Mouse (Mus musculus): ENCODE measurements around the gene Ankle1. TPM values are rescaled to one million over a fixed set of nuclear protein-coding genes. Genes with fewer than 3 reads are reported as not detected.

Gene Ankle1
- total and polyA plus RNA-seq, 3 experiments, result 18.5 to 21.2 TPM; not detected in 1

DNA sequence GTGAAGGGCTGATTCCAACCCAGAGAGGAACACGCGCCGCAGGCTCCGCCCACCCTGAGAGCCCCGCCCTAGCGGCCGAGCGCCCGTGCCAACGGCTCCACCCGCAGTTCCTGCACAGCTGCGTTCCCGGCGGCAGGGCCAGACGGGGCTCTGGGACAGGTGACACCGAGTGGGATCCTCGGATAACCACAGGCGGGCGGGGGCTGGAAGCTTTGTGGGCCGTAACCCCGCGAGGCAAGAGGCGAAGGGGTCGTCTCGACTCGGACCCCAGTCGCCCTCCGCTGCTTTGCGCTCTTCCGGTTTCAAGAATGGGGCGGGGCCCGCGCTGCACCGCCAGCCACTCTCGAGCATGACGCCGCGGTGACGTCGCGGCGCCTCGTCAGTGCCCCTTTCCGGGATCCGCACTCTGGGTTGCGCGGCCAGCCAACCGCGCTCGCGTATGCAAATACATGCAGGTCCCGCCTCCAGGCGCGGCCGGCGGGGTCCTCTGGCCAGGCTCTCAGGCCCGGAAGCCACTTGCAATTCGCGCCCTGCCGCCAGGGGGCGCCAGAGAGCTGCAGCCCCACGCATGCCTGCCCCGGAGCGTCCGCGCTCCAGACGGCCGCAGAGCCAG lies 34.5 kb upstream of the Ankle1 start, which contains the start of gene Ocel1:
Gene Ocel1, plus strand, starts transcription at position 63 of the 613 bp plus-strand sequence.
- no peaks in the 10 kb centered on the region for H3K27me3 ChIP-seq (ENCODE audit: control insufficient read depth in 1 of 2, insufficient read depth in 2 of 2, low read length in 2 of 2)
- H3K4me1 ChIP-seq (ENCODE audit: control insufficient read depth in 1 of 2, insufficient read depth in 2 of 2, low read length in 2 of 2), result peaks cover 0 to 11% of the 10 kb centered on the region in 2 experiments; a peak in 2 of 4 replicates
- peak within 1 kb of the TSS; percentile 36 to 65 for H3K4me3 ChIP-seq (ENCODE audit: control insufficient read depth in 1 of 2, insufficient read depth in 1 of 2, low read depth in 2 of 2, low read length in 2 of 2)
- peaks cover 6% of the 10 kb centered on the region; the same call in 1 of the 2 replicates for H3K79me2 ChIP-seq (ENCODE audit: control insufficient read depth, insufficient read depth, low read length, poor library complexity)
- peak within 1 kb of the TSS; percentile 92 for H3K27ac ChIP-seq (ENCODE audit: control insufficient read depth, low read depth, low read length)
- peak; percentile 98 for DNase-seq (ENCODE audit: low read depth, low spot score)
- H3K36me3 ChIP-seq (ENCODE audit: control insufficient read depth in 1 of 2, insufficient read depth in 2 of 2, low read length in 2 of 2), result peaks cover 0 to 9% of the 10 kb centered on the region in 2 experiments; a peak in 1 of 4 replicates
- peak within 1 kb of the TSS; percentile 78 for H3K9ac ChIP-seq (ENCODE audit: control insufficient read depth, low read depth, low read length, poor library complexity, severe bottlenecking)
- no peaks in the 10 kb centered on the region for H3K9me3 ChIP-seq (replicated peaks; ENCODE audit: insufficient read depth, low read length)
- TF ChIP-seq ZKSCAN1 (IDR thresholded peaks at IDR 0.05; ENCODE audit: low read depth, low read length) (no peak), NELFE (IDR thresholded peaks at IDR 0.05; ENCODE audit: low read depth, low read length) (peak; percentile 84), ZC3H11A (IDR thresholded peaks at IDR 0.05; ENCODE audit: low read depth, low read length) (no peak), RCOR1 (IDR thresholded peaks at IDR 0.05; ENCODE audit: low read depth, low read length) (no peak), CHD2 (IDR thresholded peaks at IDR 0.05; ENCODE audit: low read length) (no peak), POLR2AphosphoS2 (IDR thresholded peaks at IDR 0.05; ENCODE audit: low read length) (no peak), MEF2A (IDR thresholded peaks at IDR 0.05; ENCODE audit: extremely low read depth, insufficient replicate concordance, low read depth, low read length, poor library complexity, severe bottlenecking) (no peak), MYC (IDR thresholded peaks at IDR 0.05; ENCODE audit: low read depth, low read length) (no peak; the same call in 1 of the 2 replicates), KAT2A (conservative IDR thresholded peaks at IDR 0.05; ENCODE audit: low read depth, low read length) (no peak; the same call in 1 of the 2 replicates), POLR2AphosphoS5 (IDR thresholded peaks at IDR 0.05; ENCODE audit: borderline replicate concordance, low read depth, low read length) (no peak), JUND (IDR thresholded peaks at IDR 0.05; ENCODE audit: low read depth, low read length) (no peak), TBP (IDR thresholded peaks at IDR 0.05; ENCODE audit: low read depth, low read length) (0 out of 2 replicates have a peak, but pooled peaks have one; percentile 23), MXI1 (IDR thresholded peaks at IDR 0.05; ENCODE audit: low read depth, low read length) (peak; percentile 94), POLR2A (IDR thresholded peaks at IDR 0.05; ENCODE audit: control insufficient read depth in 1 of 2, insufficient read depth in 1 of 2, low read depth in 1 of 2, low read length in 2 of 2, poor library complexity in 1 of 2) (peak; percentile 76 to 83), SIN3A (IDR thresholded peaks at IDR 0.05; ENCODE audit: low read length) (peak; percentile 65), MAX (IDR thresholded peaks at IDR 0.05; ENCODE audit: low read length) (peak; percentile 57; the same call in 1 of the 2 replicates), BHLHE40 (IDR thresholded peaks at IDR 0.05; ENCODE audit: borderline replicate concordance, low read depth, low read length) (no peak), ELF1 (IDR thresholded peaks at IDR 0.05; ENCODE audit: low read depth, low read length) (peak; percentile 98), CHD1 (IDR thresholded peaks at IDR 0.05; ENCODE audit: low read depth, low read length) (no peak), MYB (IDR thresholded peaks at IDR 0.05; ENCODE audit: low read depth, low read length) (no peak), SMC3 (IDR thresholded peaks at IDR 0.05; ENCODE audit: low read depth, low read length) (no peak), E2F4 (IDR thresholded peaks at IDR 0.05; ENCODE audit: borderline replicate concordance, low read depth, low read length) (no peak), ZNF384 (IDR thresholded peaks at IDR 0.05; ENCODE audit: low read depth, low read length) (no peak), NRF1 (IDR thresholded peaks at IDR 0.05; ENCODE audit: insufficient read depth, low read depth, low read length, poor library complexity, severe bottlenecking) (peak; percentile 62), TCF12 (IDR thresholded peaks at IDR 0.05; ENCODE audit: low read depth, low read length) (peak; percentile 66), USF1 (IDR thresholded peaks at IDR 0.05; ENCODE audit: low read depth, low read length) (peak; percentile 44), USF2 (IDR thresholded peaks at IDR 0.05; ENCODE audit: borderline replicate concordance in 1 of 2, insufficient read depth in 1 of 2, low read depth in 1 of 2, low read length in 2 of 2) (no peak), HCFC1 (IDR thresholded peaks at IDR 0.05; ENCODE audit: low read depth, low read length) (peak; percentile 81), MAZ (IDR thresholded peaks at IDR 0.05; ENCODE audit: low read depth, low read length) (peak; percentile 63; the same call in 1 of the 2 replicates), TAL1 (IDR thresholded peaks at IDR 0.05; ENCODE audit: low read length) (no peak), EP300 (IDR thresholded peaks at IDR 0.05; ENCODE audit: low read depth in 1 of 2, low read length in 2 of 2) (no peak), CTCF (IDR thresholded peaks at IDR 0.05 in 2 of 3, conservative IDR thresholded peaks at IDR 0.05 in 1 of 3; ENCODE audit: control insufficient read depth in 1 of 3, insufficient read depth in 1 of 3, low read depth in 2 of 3, low read length in 3 of 3, poor library complexity in 1 of 3, severe bottlenecking in 1 of 3) (peak; percentile 69 to 99 (median 79)), RAD21 (IDR thresholded peaks at IDR 0.05; ENCODE audit: low read depth, low read length) (no peak), MAFK (IDR thresholded peaks at IDR 0.05; ENCODE audit: borderline replicate concordance, low read depth, low read length) (no peak), ETS1 (IDR thresholded peaks at IDR 0.05; ENCODE audit: low read depth, low read length) (peak; percentile 50; the same call in 1 of the 2 replicates), GATA1 (IDR thresholded peaks at IDR 0.05; ENCODE audit: low read depth, low read length) (no peak), ZMIZ1 (IDR thresholded peaks at IDR 0.05; ENCODE audit: low read depth, low read length) (peak; percentile 72)
